Comparison of ENCODE assay signal across 28 mouse cellular contexts in the genomic region with DNA sequence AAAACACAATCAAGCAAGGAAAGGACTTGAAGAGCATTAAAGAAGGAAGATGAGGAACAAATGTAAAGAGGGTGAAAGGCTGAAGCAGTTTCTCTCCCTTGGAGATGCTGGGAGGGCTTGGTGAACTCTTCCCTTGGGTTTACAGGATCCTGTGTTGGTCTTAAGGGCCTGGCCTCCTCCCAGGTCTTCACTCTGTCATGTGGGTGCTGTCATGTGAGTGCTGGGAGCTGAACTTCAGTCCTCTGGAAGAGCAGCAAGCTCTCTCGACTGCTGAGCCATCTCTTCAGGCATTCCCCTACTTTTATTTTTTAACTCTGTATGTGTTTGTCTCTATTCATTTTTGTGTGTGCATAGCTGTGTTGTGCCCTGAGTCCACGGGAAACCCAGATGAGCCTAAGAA.
A peak's percentile ranks its signal among the peaks of the same experiment; 100 is the strongest.
DNase-seq lines count a peak whose midpoint lies in the region; ATAC-seq lines count a peak whose summit lies in the region.
"Had no signal": no experiment of that assay in that cellular context is flagged by ENCODE, and none has a peak within 500 bp of the region (broad histone marks: within the 10 kb centered on the region; RNA-seq: fewer than 3 reads in every experiment).

No protein-coding gene starts in this region.

- H3K4me2 ChIP-seq in kidney, embryonic 16.5 days (replicated peaks; ENCODE audit: low read depth, low read length): no peak overlapping the region
- H3K4me2 ChIP-seq: heart, embryonic 13.5 days; hindbrain, embryonic 15.5 days; liver, embryonic 12.5 days; midbrain, embryonic 12.5 days; neural tube, embryonic 12.5 days had no signal

- no peaks in the 10 kb centered on the region for H3K4me1 ChIP-seq in kidney, embryonic 16.5 days (ENCODE audit: insufficient read depth, low read length)
- H3K4me1 ChIP-seq: heart, embryonic 13.5 days; hindbrain, embryonic 10.5 days; hindbrain, embryonic 15.5 days; liver, embryonic 12.5 days; megakaryocyte, embryonic 14.5 days; midbrain, embryonic 12.5 days; neural tube, embryonic 12.5 days had no signal

- H3K27ac ChIP-seq in kidney, embryonic 16.5 days (ENCODE audit: low read length): no peak overlapping the region
- H3K27ac ChIP-seq: gastrocnemius, adult 2 months; heart, embryonic 13.5 days; hindbrain, embryonic 10.5 days; hindbrain, embryonic 15.5 days; liver, embryonic 12.5 days; midbrain, embryonic 12.5 days; neural tube, embryonic 12.5 days had no signal

- H3K9ac ChIP-seq in kidney, embryonic 16.5 days (replicated peaks; ENCODE audit: low read length): no peak overlapping the region
- H3K9ac ChIP-seq: heart, embryonic 13.5 days; hindbrain, embryonic 15.5 days; liver, embryonic 12.5 days; liver, postnatal 0 days; midbrain, embryonic 12.5 days; neural tube, embryonic 12.5 days had no signal

- no peaks in the 10 kb centered on the region for H3K36me3 ChIP-seq in kidney, embryonic 16.5 days (ENCODE audit: insufficient read depth, low read length)
- H3K36me3 ChIP-seq: heart, embryonic 13.5 days; hindbrain, embryonic 10.5 days; hindbrain, embryonic 15.5 days; liver, embryonic 12.5 days; midbrain, embryonic 12.5 days; neural tube, embryonic 12.5 days had no signal

- no peak for ATAC-seq in kidney, embryonic 16.5 days (ENCODE audit: low FRiP score, low TSS enrichment)
- ATAC-seq: forebrain, embryonic 16.5 days; inflammation-experienced regulatory T-cells, adult 6 months; liver, embryonic 12.5 days; liver, postnatal 0 days had no signal

- no peak overlapping the region for H3K4me3 ChIP-seq in kidney, embryonic 16.5 days (ENCODE audit: low read length)
- H3K4me3 ChIP-seq: erythroblast, embryonic 14.5 days; gastrocnemius, adult 2 months; heart, embryonic 13.5 days; hindbrain, embryonic 10.5 days; hindbrain, embryonic 15.5 days; liver, embryonic 12.5 days; megakaryocyte, embryonic 14.5 days; midbrain, embryonic 12.5 days; myocyte; neural tube, embryonic 12.5 days had no signal

- peak; percentile 53 for DNase-seq in kidney, adult 11 months
- DNase-seq in NIH3T3 (ENCODE audit: low read depth): peak; percentile 84
- DNase-seq in kidney, adult 9 months: peak; percentile 59
- peak; percentile 64 to 71 for DNase-seq in kidney, postnatal 36 days
- DNase-seq in cerebellum, adult 11 months: no peak
- DNase-seq in B cell, adult 2 months: no peak
- DNase-seq: adrenal gland, postnatal 14 days; cerebellum, adult 18-20 months; cerebellum, postnatal 10 days; gastrocnemius, adult 2 months; heart, postnatal 10 days; left cerebral cortex, postnatal 4 days; liver, postnatal 0 days; lung, postnatal 4 days; thymus, adult 2 months; thymus, postnatal 4 days had no signal

- WGBS in kidney, embryonic 16.5 days: 39% methylated on average over 2 of the region's 2 CpGs

- no peaks in the 10 kb centered on the region for H3K9me3 ChIP-seq in kidney, embryonic 16.5 days (ENCODE audit: low read length)
- H3K9me3 ChIP-seq: heart, embryonic 13.5 days; hindbrain, embryonic 10.5 days; hindbrain, embryonic 15.5 days; liver, embryonic 12.5 days; megakaryocyte, embryonic 14.5 days; midbrain, embryonic 12.5 days; neural tube, embryonic 12.5 days had no signal

- no peaks in the 10 kb centered on the region for H3K27me3 ChIP-seq in kidney, embryonic 16.5 days (ENCODE audit: insufficient read depth, low read length)
- H3K27me3 ChIP-seq: hindbrain, embryonic 15.5 days; liver, embryonic 12.5 days; megakaryocyte, embryonic 14.5 days; midbrain, embryonic 12.5 days; neural tube, embryonic 12.5 days had no signal

Comparison
In these comparisons a context has a peak if more than half of its experiments do, and no peak if none do; other contexts are left out.
1. DNase-seq: peak in kidney, adult 11 months (single experiment), NIH3T3 (single experiment), kidney, adult 9 months (single experiment) and kidney, postnatal 36 days (2 of 2); none in cerebellum, adult 11 months (single experiment) and B cell, adult 2 months (0 of 2).